Mouse (Mus musculus) E14TG2a.4 (cell line): ENCODE results near the gene U2af2.

Source experiments
- CTCF ChIP-seq: conservative IDR thresholded peaks from 2 replicates; pipeline ENCODE4 v1.5.1; 2014; ENCODE audit warnings: low read length
- NANOG ChIP-seq: IDR thresholded peaks from 2 replicates; pipeline ENCODE4 v1.6.1; 2014; ENCODE audit warnings: borderline replicate concordance, low read length, mixed read lengths

GRCm38 (mm10) chr7:5046112-5046511 lies 15.8 kb upstream of the U2af2 start:
- TF ChIP-seq CTCF, result peak; percentile 15; the same call in 1 of the 2 replicates
- TF ChIP-seq NANOG, result no peak
